Mouse (Mus musculus) MEL (cell line): ENCODE measurements around the gene Bglap2. TPM values are rescaled to one million over a fixed set of nuclear protein-coding genes. Genes with fewer than 3 reads are reported as not detected.

Experiments used
- DNase-seq: peaks from one replicate; pipeline ENCODE4 v3.0.0; 2011; ENCODE audit warnings: low read depth, low spot score
- H3K27ac ChIP-seq: 2 replicates; pipeline ENCODE4 v1.5.1; 2012; ENCODE audit warnings: low read depth, mild to moderate bottlenecking, control low read depth, low read length, moderate library complexity; ENCODE audit not compliant: control insufficient read depth
- H3K27me3 ChIP-seq, 2 experiments: fragments of 150-350 bp in 1 of 2; sonication (generic) in 1 of 2; 2 replicates each; pipeline ENCODE4 v1.6.1; 2012; ENCODE audit warnings: low read length in 2 of 2, mild to moderate bottlenecking in 2 of 2, improper control_type of control experiment in 1 of 2, moderate library complexity in 1 of 2; ENCODE audit not compliant: insufficient read depth in 2 of 2, control insufficient read depth in 1 of 2
- H3K36me3 ChIP-seq, 2 experiments: 2 replicates each; pipeline ENCODE4 v1.6.1; 2012 to 2014; ENCODE audit warnings: low read length in 2 of 2, improper control_type of control experiment in 1 of 2, inconsistent platforms in 1 of 2, mild to moderate bottlenecking in 1 of 2; ENCODE audit not compliant: insufficient read depth in 2 of 2, control insufficient read depth in 1 of 2
- H3K4me1 ChIP-seq, 2 experiments: fragments of 150-350 bp in 1 of 2; sonication (generic) in 1 of 2; 2 replicates each; pipeline ENCODE4 v1.6.1; 2012; ENCODE audit warnings: low read length in 2 of 2, improper control_type of control experiment in 1 of 2, mild to moderate bottlenecking in 1 of 2; ENCODE audit not compliant: insufficient read depth in 2 of 2, control insufficient read depth in 1 of 2
- H3K4me3 ChIP-seq, 2 experiments: fragments of 150-350 bp in 1 of 2; sonication (generic) in 1 of 2; 2 replicates each; pipeline ENCODE4 v1.5.1; 2012; ENCODE audit warnings: low read depth in 2 of 2, low read length in 2 of 2, mild to moderate bottlenecking in 2 of 2, moderate library complexity in 2 of 2, control low read depth in 1 of 2, improper control_type of control experiment in 1 of 2; ENCODE audit not compliant: control insufficient read depth in 1 of 2, insufficient read depth in 1 of 2
- H3K79me2 ChIP-seq: 2 replicates; pipeline ENCODE4 v1.6.1; 2012; ENCODE audit warnings: mild to moderate bottlenecking, low read length, moderate library complexity; ENCODE audit not compliant: control insufficient read depth, poor library complexity, insufficient read depth
- H3K9ac ChIP-seq: 2 replicates; pipeline ENCODE4 v1.6.1; 2012; ENCODE audit warnings: low read depth, mild to moderate bottlenecking, control low read depth, low read length, moderate library complexity; ENCODE audit not compliant: control insufficient read depth, poor library complexity, severe bottlenecking
- H3K9me3 ChIP-seq: fragments of 150-350 bp; sonication (generic); replicated peaks from 2 replicates; pipeline ENCODE4 v1.6.1; 2012; ENCODE audit warnings: mild to moderate bottlenecking, low read length, improper control_type of control experiment, moderate library complexity; ENCODE audit not compliant: insufficient read depth
- BHLHE40 ChIP-seq: IDR thresholded peaks from 2 replicates; pipeline ENCODE4 v1.6.1; 2012; ENCODE audit warnings: low read depth, mild to moderate bottlenecking, inconsistent platforms, low read length, improper control_type of control experiment, borderline replicate concordance
- CHD2 ChIP-seq: IDR thresholded peaks from 2 replicates; pipeline ENCODE4 v1.6.1; 2011; ENCODE audit warnings: low read length, improper control_type of control experiment
- CTCF ChIP-seq, 3 experiments: IDR thresholded peaks in 2 of 3; conservative IDR thresholded peaks in 1 of 3; 2 replicates each; pipeline ENCODE4 v1.5.1; 2011 to 2012; ENCODE audit warnings: low read length in 3 of 3, low read depth in 2 of 3, mild to moderate bottlenecking in 2 of 3, improper control_type of control experiment in 1 of 3, inconsistent platforms in 1 of 3, mixed read lengths in 1 of 3, moderate library complexity in 1 of 3; ENCODE audit not compliant: control insufficient read depth in 1 of 3, insufficient read depth in 1 of 3, poor library complexity in 1 of 3, severe bottlenecking in 1 of 3
- ELF1 ChIP-seq: IDR thresholded peaks from 2 replicates; pipeline ENCODE4 v1.6.1; 2014; ENCODE audit warnings: low read depth, mild to moderate bottlenecking, inconsistent platforms, low read length, improper control_type of control experiment, moderate library complexity
- EP300 ChIP-seq, 2 experiments: IDR thresholded peaks; 2 replicates each; pipeline ENCODE4 v1.6.1; 2011; ENCODE audit warnings: improper control_type of control experiment in 2 of 2, low read length in 2 of 2, low read depth in 1 of 2, mild to moderate bottlenecking in 1 of 2
- ETS1 ChIP-seq: IDR thresholded peaks from 2 replicates; pipeline ENCODE4 v1.6.1; 2012; ENCODE audit warnings: low read depth, mild to moderate bottlenecking, inconsistent platforms, low read length, improper control_type of control experiment, moderate library complexity
- GABPA ChIP-seq: IDR thresholded peaks from 2 replicates; pipeline ENCODE4 v1.6.1; 2012; ENCODE audit warnings: low read depth, mild to moderate bottlenecking, inconsistent platforms, low read length, improper control_type of control experiment, moderate library complexity
- JUND ChIP-seq: IDR thresholded peaks from 2 replicates; pipeline ENCODE4 v1.6.1; 2011; ENCODE audit warnings: low read depth, mild to moderate bottlenecking, improper control_type of control experiment, low read length
- KAT2A ChIP-seq: conservative IDR thresholded peaks from 2 replicates; pipeline ENCODE4 v1.6.1; 2012; ENCODE audit warnings: low read depth, low read length, improper control_type of control experiment, inconsistent platforms
- MAFK ChIP-seq: IDR thresholded peaks from 2 replicates; pipeline ENCODE4 v1.6.1; 2011; ENCODE audit warnings: low read depth, mild to moderate bottlenecking, low read length, improper control_type of control experiment, borderline replicate concordance
- MAX ChIP-seq: IDR thresholded peaks from 2 replicates; pipeline ENCODE4 v1.6.1; 2011; ENCODE audit warnings: low read length, improper control_type of control experiment
- MEF2A ChIP-seq: IDR thresholded peaks from 2 replicates; pipeline ENCODE4 v1.6.1; 2014; ENCODE audit warnings: low read depth, mild to moderate bottlenecking, inconsistent platforms, low read length, improper control_type of control experiment; ENCODE audit not compliant: poor library complexity, insufficient replicate concordance, severe bottlenecking; ENCODE audit errors: extremely low read depth
- MXI1 ChIP-seq: IDR thresholded peaks from 2 replicates; pipeline ENCODE4 v1.6.1; 2011; ENCODE audit warnings: mild to moderate bottlenecking, low read depth, low read length, improper control_type of control experiment
- MYB ChIP-seq: IDR thresholded peaks from 2 replicates; pipeline ENCODE4 v1.6.1; 2011; ENCODE audit warnings: mild to moderate bottlenecking, low read depth, low read length, improper control_type of control experiment
- NELFE ChIP-seq: IDR thresholded peaks from 2 replicates; pipeline ENCODE4 v1.6.1; 2011; ENCODE audit warnings: low read depth, low read length, improper control_type of control experiment
- NRF1 ChIP-seq: IDR thresholded peaks from 2 replicates; pipeline ENCODE4 v1.6.1; 2014; ENCODE audit warnings: low read depth, mild to moderate bottlenecking, inconsistent platforms, low read length, improper control_type of control experiment, moderate library complexity; ENCODE audit not compliant: poor library complexity, insufficient read depth, severe bottlenecking
- POLR2A ChIP-seq, 2 experiments: IDR thresholded peaks; 2 replicates each; pipeline ENCODE4 v1.6.1; 2011 to 2012; ENCODE audit warnings: low read length in 2 of 2, mild to moderate bottlenecking in 2 of 2, control low read depth in 1 of 2, improper control_type of control experiment in 1 of 2, low read depth in 1 of 2, moderate library complexity in 1 of 2; ENCODE audit not compliant: control insufficient read depth in 1 of 2, insufficient read depth in 1 of 2, poor library complexity in 1 of 2
- POLR2AphosphoS2 ChIP-seq: IDR thresholded peaks from 2 replicates; pipeline ENCODE4 v1.6.1; 2011; ENCODE audit warnings: low read length, improper control_type of control experiment
- RAD21 ChIP-seq: IDR thresholded peaks from 2 replicates; pipeline ENCODE4 v1.6.1; 2011; ENCODE audit warnings: mild to moderate bottlenecking, low read depth, low read length, improper control_type of control experiment
- RCOR1 ChIP-seq: IDR thresholded peaks from 2 replicates; pipeline ENCODE4 v1.6.1; 2012; ENCODE audit warnings: low read depth, mild to moderate bottlenecking, inconsistent platforms, low read length, improper control_type of control experiment
- SIN3A ChIP-seq: IDR thresholded peaks from 2 replicates; pipeline ENCODE4 v1.6.1; 2012; ENCODE audit warnings: low read length, improper control_type of control experiment, inconsistent platforms
- TAL1 ChIP-seq: IDR thresholded peaks from 2 replicates; pipeline ENCODE4 v1.6.1; 2012; ENCODE audit warnings: mild to moderate bottlenecking, inconsistent platforms, low read length, moderate library complexity, mixed read lengths
- TBP ChIP-seq: IDR thresholded peaks from 2 replicates; pipeline ENCODE4 v1.8.0; 2011; ENCODE audit warnings: low read depth, low read length, improper control_type of control experiment
- TCF12 ChIP-seq: IDR thresholded peaks from 2 replicates; pipeline ENCODE4 v1.6.1; 2014; ENCODE audit warnings: low read depth, mild to moderate bottlenecking, inconsistent platforms, low read length, improper control_type of control experiment, moderate library complexity
- USF2 ChIP-seq, 2 experiments: IDR thresholded peaks; 2 replicates each; pipeline ENCODE4 v1.6.1; 2011 to 2012; ENCODE audit warnings: improper control_type of control experiment in 2 of 2, low read length in 2 of 2, borderline replicate concordance in 1 of 2, inconsistent platforms in 1 of 2, low read depth in 1 of 2, mild to moderate bottlenecking in 1 of 2; ENCODE audit not compliant: insufficient read depth in 1 of 2
- ZKSCAN1 ChIP-seq: IDR thresholded peaks from 2 replicates; pipeline ENCODE4 v1.6.1; 2012; ENCODE audit warnings: low read depth, mild to moderate bottlenecking, inconsistent platforms, low read length, improper control_type of control experiment, moderate library complexity
- polyA plus RNA-seq, 2 experiments: library from polyadenylated mRNA; stranded (reverse) in 1 of 2; unstranded in 1 of 2; fragments of >175 nt in 1 of 2; fragments of >200 nt in 1 of 2; gene quantifications; 2 replicates each; pipeline versions ENCODE4 v1.2.1 to v1.2.4; 2012; ENCODE audit warnings: low replicate concordance in 2 of 2, low read depth in 1 of 2; ENCODE audit not compliant: insufficient read length in 2 of 2, insufficient read depth in 1 of 2, missing spikeins in 1 of 2
- total RNA-seq: library from RNA; depleted of rRNA; stranded (reverse); fragments of 300-350 nt; gene quantifications from 2 replicates; pipeline ENCODE4 v1.2.3, GENCODE M21; 2012

Bglap2 gene
- total and polyA plus RNA-seq, 3 experiments, result not detected

DNA sequence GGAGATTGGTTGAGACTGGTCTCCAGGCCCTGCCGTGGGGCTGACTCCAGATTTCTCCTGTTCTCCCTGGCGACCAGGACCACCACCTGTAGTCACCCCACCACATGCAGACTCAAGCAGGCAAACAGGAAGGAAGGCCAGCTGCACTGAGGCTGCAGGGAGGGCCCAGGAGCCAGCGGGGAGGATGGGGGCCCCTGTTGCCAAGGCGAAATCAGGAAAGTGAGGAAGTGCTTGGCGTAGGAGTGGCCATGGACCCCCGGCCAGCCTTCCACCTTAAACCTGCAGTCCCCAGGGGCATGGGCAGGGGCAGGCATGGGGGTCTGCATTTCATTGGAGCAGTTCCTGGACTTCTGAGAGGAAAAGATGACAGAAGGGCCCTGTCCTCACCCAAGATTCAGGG, 17.4 kb downstream of the Bglap2 start:
- H3K36me3 ChIP-seq, result peaks cover 0 to 8% of the 10 kb centered on the region in 2 experiments; a peak in 2 of 4 replicates
- no peak for TF ChIP-seq ETS1
- TF ChIP-seq EP300 (IDR thresholded peaks at IDR 0.05; ENCODE audit: low read depth in 1 of 2, low read length in 2 of 2), result no peak
- no peak for TF ChIP-seq BHLHE40
- no peak for TF ChIP-seq TAL1
- TF ChIP-seq MAX, result no peak
- TF ChIP-seq JUND, result no peak
- no peak for TF ChIP-seq USF2 (IDR thresholded peaks at IDR 0.05; ENCODE audit: borderline replicate concordance in 1 of 2, insufficient read depth in 1 of 2, low read depth in 1 of 2, low read length in 2 of 2)
- TF ChIP-seq RCOR1, result no peak
- TF ChIP-seq POLR2A (IDR thresholded peaks at IDR 0.05; ENCODE audit: control insufficient read depth in 1 of 2, insufficient read depth in 1 of 2, low read depth in 1 of 2, low read length in 2 of 2, poor library complexity in 1 of 2), result no peak
- TF ChIP-seq SIN3A, result no peak
- no peak for TF ChIP-seq MXI1
- TF ChIP-seq NRF1, result no peak
- TF ChIP-seq TBP, result no peak
- no peak for TF ChIP-seq ZKSCAN1
- no peak for TF ChIP-seq NELFE
- no peak for TF ChIP-seq MAFK
- no peak for TF ChIP-seq RAD21
- TF ChIP-seq KAT2A, result no peak
- no peaks in the 10 kb centered on the region for H3K79me2 ChIP-seq
- H3K9ac ChIP-seq, result no peak overlapping the region
- H3K27me3 ChIP-seq, result no peaks in the 10 kb centered on the region
- no peaks in the 10 kb centered on the region for H3K4me1 ChIP-seq
- H3K27ac ChIP-seq, result no peak overlapping the region
- no peaks in the 10 kb centered on the region for H3K9me3 ChIP-seq
- H3K4me3 ChIP-seq, result no peak overlapping the region
- DNase-seq, result no peak

DNA sequence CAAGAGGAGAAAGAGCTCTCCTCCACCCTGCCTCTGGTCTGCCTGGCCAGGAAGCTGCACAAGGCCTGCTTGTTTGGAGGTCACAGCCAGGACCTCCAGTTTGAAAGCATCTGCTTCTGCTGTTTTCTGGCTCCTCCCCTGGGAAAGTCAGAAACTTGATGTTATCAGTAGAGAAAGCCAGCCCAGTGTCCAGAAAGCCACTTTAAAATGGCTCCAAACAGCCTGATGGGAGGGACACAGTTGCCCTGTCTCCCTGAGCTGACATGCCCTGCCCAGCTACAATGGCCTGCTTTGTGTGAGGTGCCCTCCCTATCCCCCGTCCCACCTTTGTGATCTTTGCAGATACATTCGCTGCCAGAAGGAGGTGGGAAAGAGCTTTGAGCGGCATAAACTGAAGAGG, 18.5 kb downstream of the Bglap2 start:
- Histone ChIP-seq H3K36me3 (peaks cover 0 to 11% of the 10 kb centered on the region in 2 experiments; a peak in 2 of 4 replicates), H3K27ac (no peak overlapping the region), H3K4me3 (no peak overlapping the region), H3K9me3 (no peaks in the 10 kb centered on the region), H3K27me3 (no peaks in the 10 kb centered on the region), H3K79me2 (no peaks in the 10 kb centered on the region), H3K4me1 (no peaks in the 10 kb centered on the region), H3K9ac (no peak overlapping the region)
- TF ChIP-seq MAFK (no peak), CHD2 (no peak), TAL1 (no peak), GABPA (no peak), RAD21 (no peak), NELFE (no peak), EP300 (IDR thresholded peaks at IDR 0.05; ENCODE audit: low read depth in 1 of 2, low read length in 2 of 2) (no peak), TCF12 (no peak), ELF1 (no peak), MEF2A (no peak), MYB (no peak), RCOR1 (no peak), MAX (no peak), POLR2AphosphoS2 (no peak), CTCF (IDR thresholded peaks at IDR 0.05 in 2 of 3, conservative IDR thresholded peaks at IDR 0.05 in 1 of 3; ENCODE audit: control insufficient read depth in 1 of 3, insufficient read depth in 1 of 3, low read depth in 2 of 3, low read length in 3 of 3, poor library complexity in 1 of 3, severe bottlenecking in 1 of 3) (no peak)
- no peak for DNase-seq
